Mouse (Mus musculus): ENCODE data around the gene Pin4. TPM values are rescaled to one million over a fixed set of nuclear protein-coding genes. Genes with fewer than 3 reads are reported as not detected.
A peak's percentile ranks its signal among the peaks of the same experiment; 100 is the strongest.

Gene Pin4
- polyA plus RNA-seq, 1 experiment = 44.9 TPM

DNA sequence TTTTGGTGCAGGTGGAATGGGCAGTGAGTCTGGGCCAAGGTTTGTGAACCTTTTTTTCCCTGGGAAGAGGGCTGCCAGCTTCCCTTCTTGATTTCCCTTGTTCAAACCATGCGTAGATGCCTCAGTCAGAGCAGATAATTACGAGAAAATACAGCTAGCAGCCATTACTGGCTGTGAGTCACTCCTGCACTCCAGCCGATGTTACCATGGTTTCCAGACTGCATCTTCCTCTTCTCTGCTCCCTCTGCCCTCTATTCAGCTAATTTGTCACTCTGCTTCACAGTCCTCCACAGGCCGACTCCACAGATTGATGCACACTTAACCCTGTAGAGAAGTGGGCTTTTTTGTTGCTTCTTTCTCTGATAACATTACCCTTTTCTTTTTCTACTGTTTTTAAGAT lies 3.6 kb upstream of the Pin4 start:
- Histone ChIP-seq H3K27ac (ENCODE audit: insufficient read depth, low read length) (no peak overlapping the region), H3K4me1 (ENCODE audit: control insufficient read depth, insufficient read depth, low read length) (no peaks in the 10 kb centered on the region), H3K36me3 (ENCODE audit: control insufficient read depth, insufficient read depth, low read length, poor library complexity, severe bottlenecking) (no peaks in the 10 kb centered on the region), H3K9me3 (replicated peaks; ENCODE audit: control insufficient read depth, insufficient read depth, low read length, poor library complexity, severe bottlenecking) (no peaks in the 10 kb centered on the region), H3K9ac (ENCODE audit: low read depth, poor library complexity, severe bottlenecking) (no peak overlapping the region), H3K27me3 (ENCODE audit: control insufficient read depth, insufficient read depth, low read length, poor library complexity, severe bottlenecking) (no peaks in the 10 kb centered on the region), H3K4me3 (ENCODE audit: low read depth, low read length) (no peak overlapping the region)
- TF ChIP-seq CTCF (IDR thresholded peaks at IDR 0.05; ENCODE audit: low read depth, low read length) = no peak

DNA sequence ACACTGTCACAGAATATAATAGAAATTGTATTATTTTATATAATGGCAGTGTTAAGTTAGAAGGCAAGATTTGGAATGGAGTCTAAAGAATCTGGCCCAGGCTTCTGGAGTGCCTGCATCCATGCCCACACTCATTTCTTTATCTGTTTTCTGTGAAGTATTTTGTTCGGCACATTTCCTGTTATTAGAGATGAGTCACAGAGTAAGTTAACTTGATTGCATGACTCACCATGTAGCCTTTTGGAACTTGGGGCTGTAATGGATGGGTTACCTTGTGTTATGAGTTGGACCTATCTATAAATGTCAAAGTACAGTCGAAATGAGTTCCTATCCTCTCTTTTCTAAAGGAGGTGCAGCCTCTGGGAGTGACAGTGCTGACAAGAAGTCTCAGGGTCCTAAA lies 2.1 kb downstream of the Pin4 start:
- no peak overlapping the region for H3K27ac ChIP-seq (ENCODE audit: insufficient read depth, low read length)
- no peaks in the 10 kb centered on the region for H3K4me1 ChIP-seq (ENCODE audit: control insufficient read depth, insufficient read depth, low read length)
- H3K4me3 ChIP-seq (ENCODE audit: low read depth, low read length) = no peak overlapping the region
- H3K9me3 ChIP-seq (replicated peaks; ENCODE audit: control insufficient read depth, insufficient read depth, low read length, poor library complexity, severe bottlenecking) = no peaks in the 10 kb centered on the region
- no peaks in the 10 kb centered on the region for H3K27me3 ChIP-seq (ENCODE audit: control insufficient read depth, insufficient read depth, low read length, poor library complexity, severe bottlenecking)
- TF ChIP-seq EP300 (IDR thresholded peaks at IDR 0.05; ENCODE audit: insufficient read depth, low read depth, low read length) (no peak), CTCF (IDR thresholded peaks at IDR 0.05; ENCODE audit: low read depth, low read length) (no peak), POLR2A (IDR thresholded peaks at IDR 0.05; ENCODE audit: insufficient read depth, low read length) (no peak)
- H3K9ac ChIP-seq (ENCODE audit: low read depth, poor library complexity, severe bottlenecking) = no peak overlapping the region
- peaks cover 4% of the 10 kb centered on the region for H3K36me3 ChIP-seq (ENCODE audit: control insufficient read depth, insufficient read depth, low read length, poor library complexity, severe bottlenecking)

DNA sequence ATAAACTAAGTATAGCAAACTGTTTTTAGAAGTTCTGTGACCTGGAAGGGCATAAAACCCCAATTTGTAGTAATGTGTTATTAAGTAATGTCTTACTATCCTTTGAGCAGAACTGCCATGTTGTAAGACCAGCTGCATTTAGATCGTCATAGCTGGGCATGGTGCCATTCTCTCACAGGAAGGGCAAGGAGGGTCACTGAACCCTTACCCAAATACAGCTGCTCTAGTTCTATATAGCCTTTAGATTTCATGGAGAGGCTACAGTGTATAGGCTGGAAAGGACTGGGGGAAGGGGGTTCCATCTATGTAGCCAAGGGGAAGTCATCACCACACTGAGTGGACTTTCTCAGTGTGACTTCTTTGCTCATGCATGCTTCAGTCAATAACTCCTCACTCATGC lies 21.9 kb downstream of the Pin4 start:
- Histone ChIP-seq H3K9ac (ENCODE audit: low read depth, poor library complexity, severe bottlenecking) (no peak overlapping the region), H3K27ac (ENCODE audit: insufficient read depth, low read length) (no peak overlapping the region), H3K4me3 (ENCODE audit: low read depth, low read length) (no peak overlapping the region), H3K4me1 (ENCODE audit: control insufficient read depth, insufficient read depth, low read length) (no peaks in the 10 kb centered on the region), H3K27me3 (ENCODE audit: control insufficient read depth, insufficient read depth, low read length, poor library complexity, severe bottlenecking) (no peaks in the 10 kb centered on the region), H3K36me3 (ENCODE audit: control insufficient read depth, insufficient read depth, low read length, poor library complexity, severe bottlenecking) (peaks cover 28% of the 10 kb centered on the region), H3K9me3 (replicated peaks; ENCODE audit: control insufficient read depth, insufficient read depth, low read length, poor library complexity, severe bottlenecking) (peaks cover 11% of the 10 kb centered on the region)
- TF ChIP-seq CTCF (IDR thresholded peaks at IDR 0.05; ENCODE audit: low read depth, low read length) = no peak
- TF ChIP-seq POLR2A (IDR thresholded peaks at IDR 0.05; ENCODE audit: insufficient read depth, low read length) = no peak
- TF ChIP-seq EP300 (IDR thresholded peaks at IDR 0.05; ENCODE audit: insufficient read depth, low read depth, low read length) = no peak

DNA sequence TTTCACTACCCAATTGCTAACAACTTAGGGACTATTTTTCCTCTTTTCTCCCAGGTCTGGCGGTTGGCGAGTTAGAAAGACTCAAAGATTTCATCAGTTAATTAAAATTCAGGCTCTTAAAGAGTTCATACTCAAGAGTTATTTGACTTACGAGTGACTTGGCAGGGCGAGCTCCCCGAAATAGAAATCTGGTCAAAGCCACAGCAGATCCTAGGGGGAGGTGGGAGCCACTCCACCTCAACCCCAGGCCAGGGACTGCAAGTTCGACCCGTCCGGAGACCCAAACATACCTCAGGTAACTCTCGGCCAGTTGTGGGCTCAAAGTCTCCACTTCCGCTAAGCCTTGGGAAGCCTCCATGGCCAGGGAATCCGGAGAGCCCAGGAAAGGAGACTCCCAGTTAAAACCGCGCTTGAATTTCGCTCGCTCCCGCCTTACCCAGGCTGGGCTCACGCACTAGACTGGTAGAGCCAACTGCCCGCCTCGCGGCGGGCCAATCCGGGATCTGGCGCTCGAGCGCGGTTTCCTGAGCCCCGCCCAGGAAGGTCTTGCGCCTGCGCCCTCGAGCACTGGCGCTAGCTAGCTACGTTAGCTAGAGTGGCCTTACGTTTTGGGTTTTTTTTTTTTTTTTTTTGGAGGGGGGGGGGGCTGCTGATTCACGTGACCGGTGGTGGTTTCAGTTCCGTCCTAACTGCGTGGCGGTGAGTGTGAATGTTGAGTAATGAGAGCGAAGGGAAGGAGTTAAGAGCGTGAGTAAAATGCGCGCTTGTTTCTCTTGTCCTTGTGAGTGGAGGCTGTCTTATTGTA lies 37.6 kb downstream of the Pin4 start, which contains the start of gene Ercc6l:
TSS of gene Ercc6l (minus strand) at position 474 of the 805 bp plus-strand sequence.
- no peaks in the 10 kb centered on the region for H3K4me1 ChIP-seq (ENCODE audit: control insufficient read depth, insufficient read depth, low read length)
- TF ChIP-seq EP300 (IDR thresholded peaks at IDR 0.05; ENCODE audit: insufficient read depth, low read depth, low read length) (no peak), CTCF (IDR thresholded peaks at IDR 0.05; ENCODE audit: low read depth, low read length) (no peak), POLR2A (IDR thresholded peaks at IDR 0.05; ENCODE audit: insufficient read depth, low read length) (peak; percentile 50)
- H3K9ac ChIP-seq (ENCODE audit: low read depth, poor library complexity, severe bottlenecking) = peak within 1 kb of the TSS; percentile 86
- no peaks in the 10 kb centered on the region for H3K9me3 ChIP-seq (replicated peaks; ENCODE audit: control insufficient read depth, insufficient read depth, low read length, poor library complexity, severe bottlenecking)
- no peaks in the 10 kb centered on the region for H3K36me3 ChIP-seq (ENCODE audit: control insufficient read depth, insufficient read depth, low read length, poor library complexity, severe bottlenecking)
- peak within 1 kb of the TSS; percentile 94 for H3K4me3 ChIP-seq (ENCODE audit: low read depth, low read length)
- H3K27ac ChIP-seq (ENCODE audit: insufficient read depth, low read length) = peak within 1 kb of the TSS; percentile 69
- no peaks in the 10 kb centered on the region for H3K27me3 ChIP-seq (ENCODE audit: control insufficient read depth, insufficient read depth, low read length, poor library complexity, severe bottlenecking)

DNA sequence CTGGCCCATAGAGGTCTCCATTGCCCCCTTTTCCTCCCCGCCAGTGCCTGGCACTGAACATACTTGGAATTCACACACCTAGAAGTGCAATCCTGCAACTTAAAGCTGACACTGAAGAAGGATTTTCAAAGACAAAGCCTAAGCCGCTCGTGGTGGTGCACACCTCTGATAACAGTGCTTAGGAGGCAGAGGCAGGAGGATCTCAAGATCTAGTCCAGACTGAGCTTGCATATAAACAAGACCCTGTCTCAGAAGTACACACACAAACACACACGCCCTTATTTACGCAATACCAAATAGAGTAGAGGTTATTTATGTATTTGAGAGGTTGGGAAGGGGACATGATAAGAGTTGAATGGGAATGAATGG lies 38.2 kb downstream of the Pin4 start:
- Histone ChIP-seq H3K9me3 (replicated peaks; ENCODE audit: control insufficient read depth, insufficient read depth, low read length, poor library complexity, severe bottlenecking) (no peaks in the 10 kb centered on the region), H3K4me3 (ENCODE audit: low read depth, low read length) (peak overlapping the region; percentile 75), H3K9ac (ENCODE audit: low read depth, poor library complexity, severe bottlenecking) (peak overlapping the region; percentile 63), H3K27ac (ENCODE audit: insufficient read depth, low read length) (peak overlapping the region; percentile 35), H3K4me1 (ENCODE audit: control insufficient read depth, insufficient read depth, low read length) (no peaks in the 10 kb centered on the region), H3K36me3 (ENCODE audit: control insufficient read depth, insufficient read depth, low read length, poor library complexity, severe bottlenecking) (no peaks in the 10 kb centered on the region), H3K27me3 (ENCODE audit: control insufficient read depth, insufficient read depth, low read length, poor library complexity, severe bottlenecking) (no peaks in the 10 kb centered on the region)
- TF ChIP-seq POLR2A (IDR thresholded peaks at IDR 0.05; ENCODE audit: insufficient read depth, low read length) = no peak
- TF ChIP-seq CTCF (IDR thresholded peaks at IDR 0.05; ENCODE audit: low read depth, low read length) = no peak
- TF ChIP-seq EP300 (IDR thresholded peaks at IDR 0.05; ENCODE audit: insufficient read depth, low read depth, low read length) = no peak

DNA sequence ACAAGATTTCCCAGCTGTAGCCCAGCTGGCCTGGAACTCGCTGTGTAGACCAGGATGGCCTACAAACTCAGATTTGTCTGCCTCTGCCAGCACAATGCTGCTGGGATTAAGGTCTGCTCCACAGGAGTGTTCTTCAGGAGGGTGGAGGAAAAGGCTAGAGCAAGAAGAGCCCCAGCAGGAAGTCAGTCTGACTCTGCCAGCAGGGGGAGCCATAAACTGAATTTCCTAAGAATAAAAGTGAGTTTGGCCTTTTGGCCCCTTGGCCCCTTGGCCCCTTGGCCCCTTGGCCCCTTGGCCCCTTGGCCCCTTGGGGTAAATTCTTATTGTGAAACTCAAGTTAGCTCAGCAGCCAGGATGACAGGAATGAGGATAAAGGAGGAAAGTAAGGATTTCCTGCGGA lies 40.5 kb downstream of the Pin4 start:
- H3K27me3 ChIP-seq (ENCODE audit: control insufficient read depth, insufficient read depth, low read length, poor library complexity, severe bottlenecking) = no peaks in the 10 kb centered on the region
- no peaks in the 10 kb centered on the region for H3K9me3 ChIP-seq (replicated peaks; ENCODE audit: control insufficient read depth, insufficient read depth, low read length, poor library complexity, severe bottlenecking)
- no peak overlapping the region for H3K27ac ChIP-seq (ENCODE audit: insufficient read depth, low read length)
- H3K4me1 ChIP-seq (ENCODE audit: control insufficient read depth, insufficient read depth, low read length) = no peaks in the 10 kb centered on the region
- no peak for TF ChIP-seq EP300 (IDR thresholded peaks at IDR 0.05; ENCODE audit: insufficient read depth, low read depth, low read length)
- TF ChIP-seq POLR2A (IDR thresholded peaks at IDR 0.05; ENCODE audit: insufficient read depth, low read length) = no peak
- TF ChIP-seq CTCF (IDR thresholded peaks at IDR 0.05; ENCODE audit: low read depth, low read length) = peak; percentile 27
- H3K36me3 ChIP-seq (ENCODE audit: control insufficient read depth, insufficient read depth, low read length, poor library complexity, severe bottlenecking) = no peaks in the 10 kb centered on the region
- H3K9ac ChIP-seq (ENCODE audit: low read depth, poor library complexity, severe bottlenecking) = no peak overlapping the region
- no peak overlapping the region for H3K4me3 ChIP-seq (ENCODE audit: low read depth, low read length)

All from ES-Bruce4 (cell line).